Mouse (Mus musculus) limb, embryonic 15.5 days (tissue): ENCODE measurements around the gene Dnah7c. TPM values are rescaled to one million over a fixed set of nuclear protein-coding genes. Genes with fewer than 3 reads are reported as not detected.
"Not testable (repeated sequence)": the region's sequence is repeated elsewhere in the genome, so short reads cannot be mapped to it uniquely, and the experiment has no call there.

Experiments used
- ATAC-seq: fragments of 200-750 bp; cut with Nextera tagmentation; 2 replicates; pipeline ENCODE4 v1.8.0; 2017; ENCODE audit warnings: low read depth, moderate TSS enrichment; ENCODE audit not compliant: insufficient number of reproducible peaks, low FRiP score, low TSS enrichment
- H3K27ac ChIP-seq: fragments of 300-500 bp; sonication (generic); 2 replicates; pipeline ENCODE4 v1.5.1; 2015; ENCODE audit warnings: moderate library complexity, mild to moderate bottlenecking, inconsistent platforms
- H3K27me3 ChIP-seq: fragments of 300-500 bp; sonication (generic); 2 replicates; pipeline ENCODE4 v1.6.1; 2015; ENCODE audit warnings: inconsistent platforms
- H3K36me3 ChIP-seq: fragments of 300-500 bp; sonication (generic); 2 replicates; pipeline ENCODE4 v1.6.1; 2015; ENCODE audit warnings: inconsistent platforms
- H3K4me1 ChIP-seq: fragments of 300-500 bp; sonication (generic); 2 replicates; pipeline ENCODE4 v1.6.1; 2015; ENCODE audit warnings: inconsistent platforms
- H3K4me2 ChIP-seq: fragments of 300-500 bp; sonication (generic); 2 replicates; pipeline ENCODE4 v1.6.1; 2015; ENCODE audit warnings: mild to moderate bottlenecking, inconsistent platforms
- H3K4me3 ChIP-seq: fragments of 300-500 bp; sonication (generic); 2 replicates; pipeline ENCODE4 v1.5.1; 2015; ENCODE audit warnings: mild to moderate bottlenecking, inconsistent platforms
- H3K9ac ChIP-seq: fragments of 300-500 bp; sonication (generic); 2 replicates; pipeline ENCODE4 v1.6.1; 2015; ENCODE audit warnings: inconsistent platforms
- H3K9me3 ChIP-seq: fragments of 300-500 bp; sonication (generic); 2 replicates; pipeline ENCODE4 v1.6.1; 2016; ENCODE audit warnings: inconsistent platforms
- WGBS: fragments of 180-500 bp; shearing (Covaris S2); methylation state at CpG from one replicate; pipeline ENCODE4 v1.1.7; 2015; 5-methylcytosine and 5-hydroxymethylcytosine counted together
- polyA plus RNA-seq: library from polyadenylated mRNA; unstranded; fragments of >200 nt; fragmentation: Nextera tagmentation; extraction: Ambion mirVana; gene quantifications from 2 replicates; pipeline ENCODE4 v1.2.1, GENCODE M21; 2015

Dnah7c gene
- polyA plus RNA-seq, 1 experiment from 2014 or later: 0.08 TPM

GRCm38 (mm10) chr1:46544812-46545421 is 119.5 kb downstream of the Dnah7c start:
- 50% methylated on average over 2 of the region's 2 CpGs for WGBS
- ATAC-seq: no peak

GRCm38 (mm10) chr1:46580385-46580784 is 155.0 kb downstream of the Dnah7c start:
- H3K9ac ChIP-seq: no peak overlapping the region
- H3K36me3 ChIP-seq: no peaks in the 10 kb centered on the region
- ATAC-seq: no peak
- no peaks in the 10 kb centered on the region for H3K27me3 ChIP-seq
- H3K4me1 ChIP-seq: no peaks in the 10 kb centered on the region
- no peak overlapping the region for H3K4me3 ChIP-seq
- H3K4me2 ChIP-seq: no peak overlapping the region
- WGBS: 27% methylated on average over 3 of the region's 3 CpGs
- H3K9me3 ChIP-seq: no peaks in the 10 kb centered on the region
- H3K27ac ChIP-seq: no peak overlapping the region

More at GRCm38 (mm10) chr1:46544812-46545421, 119.5 kb downstream of the Dnah7c start:
- no peaks in the 10 kb centered on the region for H3K4me1 ChIP-seq
- H3K9ac ChIP-seq: no peak overlapping the region
- no peaks in the 10 kb centered on the region for H3K36me3 ChIP-seq
- no peaks in the 10 kb centered on the region for H3K9me3 ChIP-seq
- H3K4me2 ChIP-seq: no peak overlapping the region
- no peak overlapping the region for H3K4me3 ChIP-seq
- no peaks in the 10 kb centered on the region for H3K27me3 ChIP-seq
- no peak overlapping the region for H3K27ac ChIP-seq

- H3K27ac ChIP-seq, H3K36me3 ChIP-seq, H3K4me3 ChIP-seq, H3K4me1 ChIP-seq, ATAC-seq, H3K27me3 ChIP-seq, H3K9ac ChIP-seq, H3K4me2 ChIP-seq, H3K9me3 ChIP-seq: not testable (repeated sequence)
- WGBS: 74% methylated on average over 1 of the region's 1 CpGs
Observed at GRCm38 (mm10) chr1:46593826-46594225, 168.4 kb downstream of the Dnah7c start.

GRCm38 (mm10) chr1:46596343-46596742 is 171.0 kb downstream of the Dnah7c start:
- H3K9me3 ChIP-seq, H3K4me1 ChIP-seq, H3K27me3 ChIP-seq, H3K36me3 ChIP-seq, H3K4me2 ChIP-seq, H3K27ac ChIP-seq, H3K9ac ChIP-seq, H3K4me3 ChIP-seq, ATAC-seq: not testable (repeated sequence)
- WGBS: 93% methylated on average over 1 of the region's 1 CpGs

GRCm38 (mm10) chr1:46620331-46620730 is 194.9 kb downstream of the Dnah7c start:
- H3K4me1 ChIP-seq: no peaks in the 10 kb centered on the region
- H3K4me3 ChIP-seq: no peak overlapping the region
- H3K9ac ChIP-seq: no peak overlapping the region
- no peak overlapping the region for H3K4me2 ChIP-seq
- H3K9me3 ChIP-seq: no peaks in the 10 kb centered on the region
- no peaks in the 10 kb centered on the region for H3K36me3 ChIP-seq
- no peak for ATAC-seq
- H3K27me3 ChIP-seq: no peaks in the 10 kb centered on the region
- WGBS: 84% methylated on average over 1 of the region's 1 CpGs
- no peak overlapping the region for H3K27ac ChIP-seq

GRCm38 (mm10) chr1:46625914-46626313 is 200.5 kb downstream of the Dnah7c start:
- not testable (repeated sequence) for H3K4me2 ChIP-seq, ATAC-seq, H3K9ac ChIP-seq, H3K9me3 ChIP-seq, H3K4me1 ChIP-seq, H3K27me3 ChIP-seq, H3K4me3 ChIP-seq, H3K36me3 ChIP-seq, H3K27ac ChIP-seq
- 93% methylated on average over 6 of the region's 6 CpGs for WGBS

GRCm38 (mm10) chr1:46649821-46650220 is 224.4 kb downstream of the Dnah7c start:
- not testable (repeated sequence) for H3K36me3 ChIP-seq, H3K4me2 ChIP-seq, H3K4me3 ChIP-seq, H3K9ac ChIP-seq, H3K27me3 ChIP-seq, H3K27ac ChIP-seq, H3K9me3 ChIP-seq, ATAC-seq, H3K4me1 ChIP-seq
- WGBS: 78% methylated on average over 4 of the region's 4 CpGs

GRCm38 (mm10) chr1:46652721-46653120 is 227.3 kb downstream of the Dnah7c start:
- not testable (repeated sequence) for H3K36me3 ChIP-seq, H3K27ac ChIP-seq, H3K9ac ChIP-seq, H3K4me1 ChIP-seq, H3K9me3 ChIP-seq, H3K27me3 ChIP-seq, H3K4me2 ChIP-seq, H3K4me3 ChIP-seq, ATAC-seq
- 43% methylated on average over 2 of the region's 2 CpGs for WGBS

- not testable (repeated sequence) for H3K4me1 ChIP-seq
Observed at GRCm38 (mm10) chr1:46724810-46725209, 299.4 kb downstream of the Dnah7c start.

GRCm38 (mm10) chr1:46725266-46725665 is 299.9 kb downstream of the Dnah7c start:
- 72% methylated on average over 1 of the region's 1 CpGs for WGBS
- Histone ChIP-seq H3K9me3 (no peaks in the 10 kb centered on the region), H3K4me2 (no peak overlapping the region), H3K9ac (no peak overlapping the region), H3K27me3 (no peaks in the 10 kb centered on the region), H3K4me3 (no peak overlapping the region), H3K4me1 (no peaks in the 10 kb centered on the region), H3K36me3 (no peaks in the 10 kb centered on the region), H3K27ac (no peak overlapping the region)
- no peak for ATAC-seq

More at GRCm38 (mm10) chr1:46724810-46725209, 299.4 kb downstream of the Dnah7c start:
- ATAC-seq, H3K27ac ChIP-seq, H3K9ac ChIP-seq, H3K9me3 ChIP-seq, H3K4me2 ChIP-seq, H3K27me3 ChIP-seq, H3K36me3 ChIP-seq, H3K4me3 ChIP-seq: not testable (repeated sequence)
- WGBS: 45% methylated on average over 1 of the region's 1 CpGs

GRCm38 (mm10) chr1:46725719-46726118 is 300.3 kb downstream of the Dnah7c start:
- not testable (repeated sequence) for H3K4me3 ChIP-seq, H3K27me3 ChIP-seq, H3K9me3 ChIP-seq, ATAC-seq, H3K4me1 ChIP-seq, H3K36me3 ChIP-seq, H3K9ac ChIP-seq, H3K4me2 ChIP-seq, H3K27ac ChIP-seq
- WGBS: 89% methylated on average over 2 of the region's 2 CpGs

GRCm38 (mm10) chr1:46729731-46730130 is 304.3 kb downstream of the Dnah7c start:
- H3K4me1 ChIP-seq, H3K4me2 ChIP-seq, H3K9me3 ChIP-seq, H3K36me3 ChIP-seq, H3K27me3 ChIP-seq, H3K4me3 ChIP-seq, H3K27ac ChIP-seq, ATAC-seq, H3K9ac ChIP-seq: not testable (repeated sequence)
- 88% methylated on average over 3 of the region's 3 CpGs for WGBS
